Mouse (Mus musculus) hindbrain, embryonic 10.5 days (tissue): ENCODE results near the gene Mthfs. TPM values are rescaled to one million over a fixed set of nuclear protein-coding genes. Genes with fewer than 3 reads are reported as not detected.

ENCODE experiments used
- DNase-seq: peaks from one replicate; pipeline ENCODE4 v3.0.0-alpha.2; 2017; ENCODE audit warnings: low spot score
- H3K27ac ChIP-seq: fragments of 300-500 bp; sonication (generic); 2 replicates; pipeline ENCODE4 v1.5.1; 2016; ENCODE audit warnings: mild to moderate bottlenecking, moderate library complexity
- H3K27me3 ChIP-seq: fragments of 300-500 bp; sonication (generic); 2 replicates; pipeline ENCODE4 v1.6.1; 2016; ENCODE audit warnings: mild to moderate bottlenecking; ENCODE audit not compliant: poor library complexity, insufficient read depth, severe bottlenecking
- H3K36me3 ChIP-seq: fragments of 300-500 bp; sonication (generic); 2 replicates; pipeline ENCODE4 v1.6.1; 2016; ENCODE audit warnings: mild to moderate bottlenecking, moderate library complexity
- H3K4me1 ChIP-seq: fragments of 300-500 bp; sonication (generic); replicated peaks from 2 replicates; pipeline ENCODE4 v1.6.1; 2016; ENCODE audit warnings: mild to moderate bottlenecking
- H3K4me3 ChIP-seq: fragments of 300-500 bp; sonication (generic); 2 replicates; pipeline ENCODE4 v1.5.1; 2016; ENCODE audit warnings: mild to moderate bottlenecking, moderate library complexity
- H3K9me3 ChIP-seq: fragments of 300-500 bp; sonication (generic); 2 replicates; pipeline ENCODE4 v1.6.1; 2016; ENCODE audit warnings: mild to moderate bottlenecking, moderate library complexity
- WGBS: fragments of 180-500 bp; shearing (Covaris S2); methylation state at CpG from one replicate; pipeline ENCODE4 v1.1.7; 2016; 5-methylcytosine and 5-hydroxymethylcytosine counted together
- polyA plus RNA-seq: library from polyadenylated mRNA; unstranded; fragments of >200 nt; fragmentation: Nextera tagmentation; extraction: Ambion mirVana; gene quantifications from 2 replicates; pipeline ENCODE4 v1.2.1, GENCODE M21; 2016

Gene Mthfs
- polyA plus RNA-seq, 1 experiment from 2014 or later = 15.4 TPM

GRCm38 (mm10) chr9:89373731-89374130, 163.3 kb downstream of the Mthfs start:
- Histone ChIP-seq H3K9me3 (no peaks in the 10 kb centered on the region), H3K4me1 (no peaks in the 10 kb centered on the region), H3K4me3 (no peak overlapping the region), H3K27me3 (no peaks in the 10 kb centered on the region), H3K36me3 (no peaks in the 10 kb centered on the region), H3K27ac (no peak overlapping the region)
- WGBS = 77% methylated on average over 1 of the region's 1 CpGs
- DNase-seq = no peak

- H3K36me3 ChIP-seq = no peaks in the 10 kb centered on the region
- no peak overlapping the region for H3K4me3 ChIP-seq
- H3K4me1 ChIP-seq = no peaks in the 10 kb centered on the region
- H3K27ac ChIP-seq = no peak overlapping the region
- H3K9me3 ChIP-seq = no peaks in the 10 kb centered on the region
- DNase-seq = no peak
- H3K27me3 ChIP-seq = no peaks in the 10 kb centered on the region
- WGBS = 87% methylated on average over 4 of the region's 4 CpGs
Observed at GRCm38 (mm10) chr9:89374650-89375049, 164.2 kb downstream of the Mthfs start.

- no peaks in the 10 kb centered on the region for H3K9me3 ChIP-seq
- no peaks in the 10 kb centered on the region for H3K4me1 ChIP-seq
- no peaks in the 10 kb centered on the region for H3K27me3 ChIP-seq
- 91% methylated on average over 1 of the region's 1 CpGs for WGBS
- no peak for DNase-seq
- H3K4me3 ChIP-seq = no peak overlapping the region
- H3K36me3 ChIP-seq = no peaks in the 10 kb centered on the region
- no peak overlapping the region for H3K27ac ChIP-seq
Observed at GRCm38 (mm10) chr9:89403031-89403430, 192.6 kb downstream of the Mthfs start.

Other genes with a start within 250 kb of the Mthfs start
- not detected in 2 replicates for gene Trim43b, start 117.8 kb upstream of the Mthfs start, polyA plus RNA-seq
- 0.67 TPM in 1 of 2 replicates, not detected in the other for gene Bcl2a1b, start 11.5 kb upstream of the Mthfs start, polyA plus RNA-seq
- gene Gm29094, start 11.3 kb upstream of the Mthfs start, polyA plus RNA-seq = 0.38 TPM in 1 of 2 replicates, not detected in the other